Mouse (Mus musculus): ENCODE measurements around the gene Vps51.
"Not testable (repeated sequence)": the region's sequence is repeated elsewhere in the genome, so short reads cannot be mapped to it uniquely, and the experiment has no call there.

Vps51 gene

GRCm38 (mm10) chr19:6048681-6049410 is 28.2 kb downstream of the Vps51 start:
- no peak for DNase-seq (ENCODE audit: low read depth in 1 of 2, low spot score in 2 of 2)

GRCm38 (mm10) chr19:6047899-6048166 is 29.2 kb downstream of the Vps51 start:
- DNase-seq (ENCODE audit: low read depth in 1 of 2, low spot score in 2 of 2) = no peak

GRCm38 (mm10) chr19:6047154-6047898 is 29.7 kb downstream of the Vps51 start:
- no peak for DNase-seq (ENCODE audit: low read depth in 1 of 2, low spot score in 2 of 2)

- peak; percentile 69 to 85 for DNase-seq (ENCODE audit: low read depth in 1 of 2, low spot score in 2 of 2)
Measured at GRCm38 (mm10) chr19:6046294-6047153, 30.5 kb downstream of the Vps51 start, which contains the start of gene Syvn1. Gene Syvn1 (plus strand): TSS chr19:6046576.

- no peak for DNase-seq (ENCODE audit: low read depth in 1 of 2, low spot score in 2 of 2)
Measured at GRCm38 (mm10) chr19:6045366-6046293, 31.4 kb downstream of the Vps51 start.

GRCm38 (mm10) chr19:6044102-6044501 is 32.9 kb downstream of the Vps51 start:
- DNase-seq (ENCODE audit: low read depth in 1 of 2, low spot score in 2 of 2) = not testable (repeated sequence)

- DNase-seq (ENCODE audit: low read depth in 1 of 2, low spot score in 2 of 2) = no peak
Measured at GRCm38 (mm10) chr19:6042293-6042692, 34.7 kb downstream of the Vps51 start.

GRCm38 (mm10) chr19:6040002-6040401 is 37.0 kb downstream of the Vps51 start:
- no peak for DNase-seq (ENCODE audit: low read depth in 1 of 2, low spot score in 2 of 2)

GRCm38 (mm10) chr19:6038326-6038725 is 38.7 kb downstream of the Vps51 start:
- DNase-seq (ENCODE audit: low read depth in 1 of 2, low spot score in 2 of 2) = no peak

- no peak for DNase-seq (ENCODE audit: low read depth in 1 of 2, low spot score in 2 of 2)
Measured at GRCm38 (mm10) chr19:6037695-6038094, 39.3 kb downstream of the Vps51 start.

GRCm38 (mm10) chr19:6035966-6036585 is 41.0 kb downstream of the Vps51 start:
- no peak for DNase-seq (ENCODE audit: low read depth in 1 of 2, low spot score in 2 of 2)

- no peak for DNase-seq (ENCODE audit: low read depth in 1 of 2, low spot score in 2 of 2)
Measured at GRCm38 (mm10) chr19:6030520-6031280, 46.3 kb downstream of the Vps51 start.

- DNase-seq (ENCODE audit: low read depth in 1 of 2, low spot score in 2 of 2) = no peak
Measured at GRCm38 (mm10) chr19:6029426-6029825, 47.6 kb downstream of the Vps51 start.

GRCm38 (mm10) chr19:6028991-6029390 is 48.0 kb downstream of the Vps51 start:
- DNase-seq (ENCODE audit: low read depth in 1 of 2, low spot score in 2 of 2) = no peak

GRCm38 (mm10) chr19:6023930-6024329 is 53.1 kb downstream of the Vps51 start:
- no peak for DNase-seq (ENCODE audit: low read depth in 1 of 2, low spot score in 2 of 2)

GRCm38 (mm10) chr19:6023059-6023458 is 54.0 kb downstream of the Vps51 start:
- DNase-seq (ENCODE audit: low read depth in 1 of 2, low spot score in 2 of 2) = no peak

- no peak for DNase-seq (ENCODE audit: low read depth in 1 of 2, low spot score in 2 of 2)
Measured at GRCm38 (mm10) chr19:6020276-6020675, 56.8 kb downstream of the Vps51 start.

- peak; percentile 73 to 85 for DNase-seq (ENCODE audit: low read depth in 1 of 2, low spot score in 2 of 2)
Measured at GRCm38 (mm10) chr19:6018142-6019089, 58.6 kb downstream of the Vps51 start.
